Mouse (Mus musculus) heart, embryonic 12.5 days (tissue): Measurements from ENCODE around the gene Tshb. TPM values are rescaled to one million over a fixed set of nuclear protein-coding genes. Genes with fewer than 3 reads are reported as not detected.

Experiments
- polyA plus RNA-seq: library from polyadenylated mRNA; unstranded; fragments of >200 nt; fragmentation: Nextera tagmentation; extraction: Ambion mirVana; gene quantifications from 2 replicates; pipeline ENCODE4 v1.2.1, GENCODE M21; 2016

The Tshb gene
- polyA plus RNA-seq, 1 experiment from 2014 or later, result 0.04 TPM

Other genes with a start within 250 kb of the Tshb start
- gene Tspan2, start 48.2 kb downstream of the Tshb start, polyA plus RNA-seq, result 36.0 and 37.0 TPM in 2 replicates
- gene Sycp1, start 153.4 kb upstream of the Tshb start, polyA plus RNA-seq, result not detected in 2 replicates
- gene Nr1h5, start 181.4 kb upstream of the Tshb start, polyA plus RNA-seq, result 0.14 and 0.40 TPM in 2 replicates
- gene Sike1, start 213.0 kb upstream of the Tshb start, polyA plus RNA-seq, result 78.6 and 92.4 TPM in 2 replicates
- gene Csde1, start 237.7 kb upstream of the Tshb start, polyA plus RNA-seq, result 341 and 357 TPM in 2 replicates